ENCODE assay signal across 9 mouse cellular contexts in genomic region chr1:120155325-120155724, GRCm38 (mm10). TPM values are rescaled to one million over a fixed set of nuclear protein-coding genes. Genes with fewer than 3 reads are reported as not detected.
DNase-seq lines count a peak whose midpoint lies in the region; ATAC-seq and TF ChIP-seq lines count a peak whose summit lies in the region.
"Had no signal": no experiment of that assay in that cellular context is flagged by ENCODE, and none has a peak within 500 bp of the region (broad histone marks: within the 10 kb centered on the region; RNA-seq: fewer than 3 reads in every experiment).

No protein-coding gene starts in this region.

- no peaks in the 10 kb centered on the region for H3K36me3 ChIP-seq in forebrain, embryonic 14.5 days (ENCODE audit: control insufficient read depth, insufficient read depth, low read length)
- H3K36me3 ChIP-seq in forebrain, embryonic 12.5 days (replicated peaks) = no peaks in the 10 kb centered on the region
- no peaks in the 10 kb centered on the region for H3K36me3 ChIP-seq in liver, adult 2 months (ENCODE audit: control insufficient read depth, insufficient read depth, low read length)
- no peaks in the 10 kb centered on the region for H3K36me3 ChIP-seq in liver, embryonic 12.5 days
- H3K36me3 ChIP-seq: neural tube, embryonic 13.5 days had no signal

- no peaks in the 10 kb centered on the region for H3K4me1 ChIP-seq in forebrain, embryonic 14.5 days (ENCODE audit: control insufficient read depth, insufficient read depth, low read length)
- H3K4me1 ChIP-seq in forebrain, embryonic 12.5 days = no peaks in the 10 kb centered on the region
- no peaks in the 10 kb centered on the region for H3K4me1 ChIP-seq in liver, adult 2 months (ENCODE audit: control insufficient read depth, insufficient read depth, low read length)
- no peaks in the 10 kb centered on the region for H3K4me1 ChIP-seq in liver, embryonic 12.5 days
- peaks cover 9% of the 10 kb centered on the region for H3K4me1 ChIP-seq in bone marrow macrophage, adult 2 months (ENCODE audit: control insufficient read depth, insufficient read depth, low read length)
- H3K4me1 ChIP-seq: neural tube, embryonic 13.5 days had no signal

- intact Hi-C loops in gastrocnemius, postnatal 36 days (cut with DNase I) = loop anchor here (5.0 kb wide), 1 partner anchor 123 kb away; no protein-coding TSS in a partner anchor

- H3K9me3 ChIP-seq in forebrain, embryonic 14.5 days (replicated peaks; ENCODE audit: control insufficient read depth, low read length) = no peaks in the 10 kb centered on the region
- no peaks in the 10 kb centered on the region for H3K9me3 ChIP-seq in forebrain, embryonic 12.5 days
- no peaks in the 10 kb centered on the region for H3K9me3 ChIP-seq in liver, embryonic 12.5 days (replicated peaks)
- H3K9me3 ChIP-seq: neural tube, embryonic 13.5 days had no signal

- TF ChIP-seq CTCF in liver, adult 2 months (IDR thresholded peaks at IDR 0.05; ENCODE audit: low read depth, low read length) = peak; percentile 77
- TF ChIP-seq CTCF in bone marrow macrophage, adult 2 months (IDR thresholded peaks at IDR 0.05; ENCODE audit: low read depth, low read length) = peak; percentile 65; the same call in 1 of the 2 replicates

- no peak overlapping the region for H3K9ac ChIP-seq in forebrain, embryonic 14.5 days (ENCODE audit: low read length)
- H3K9ac ChIP-seq in forebrain, embryonic 12.5 days = no peak overlapping the region
- no peak overlapping the region for H3K9ac ChIP-seq in liver, adult 2 months (ENCODE audit: low read depth, low read length)
- H3K9ac ChIP-seq in liver, embryonic 12.5 days = no peak overlapping the region
- H3K9ac ChIP-seq: neural tube, embryonic 13.5 days had no signal

- no peaks in the 10 kb centered on the region for H3K27me3 ChIP-seq in forebrain, embryonic 14.5 days (replicated peaks; ENCODE audit: control insufficient read depth, insufficient read depth, low read length)
- no peaks in the 10 kb centered on the region for H3K27me3 ChIP-seq in forebrain, embryonic 12.5 days
- H3K27me3 ChIP-seq in liver, adult 2 months (ENCODE audit: control insufficient read depth, insufficient read depth, low read length) = no peaks in the 10 kb centered on the region
- H3K27me3 ChIP-seq in liver, embryonic 12.5 days (replicated peaks) = no peaks in the 10 kb centered on the region
- H3K27me3 ChIP-seq: neural tube, embryonic 13.5 days had no signal

- H3K4me2 ChIP-seq in forebrain, embryonic 14.5 days (ENCODE audit: low read length) = no peak overlapping the region
- H3K4me2 ChIP-seq in forebrain, embryonic 12.5 days = no peak overlapping the region
- no peak overlapping the region for H3K4me2 ChIP-seq in liver, embryonic 12.5 days
- H3K4me2 ChIP-seq: neural tube, embryonic 13.5 days had no signal

- 15% methylated on average over 1 of the region's 1 CpGs for WGBS in forebrain, embryonic 14.5 days
- whole genome bisulfite sequencing in forebrain, embryonic 12.5 days = 17% methylated on average over 1 of the region's 1 CpGs
- 21% methylated on average over 1 of the region's 1 CpGs for WGBS in liver, adult 2 months
- WGBS in liver, embryonic 12.5 days (ENCODE audit: insufficient replicate concordance) = 19% methylated on average over 1 of the region's 1 CpGs

- H3K27ac ChIP-seq in forebrain, embryonic 14.5 days (ENCODE audit: low read depth, low read length) = no peak overlapping the region
- H3K27ac ChIP-seq in forebrain, embryonic 12.5 days = no peak overlapping the region
- no peak overlapping the region for H3K27ac ChIP-seq in liver, adult 2 months (replicated peaks; ENCODE audit: insufficient read depth, low read depth, low read length)
- no peak overlapping the region for H3K27ac ChIP-seq in liver, embryonic 12.5 days
- no peak overlapping the region for H3K27ac ChIP-seq in bone marrow macrophage, adult 2 months (ENCODE audit: insufficient read depth, low read depth, low read length)
- H3K27ac ChIP-seq: neural tube, embryonic 13.5 days had no signal

- DNase-seq in forebrain, embryonic 14.5 days (ENCODE audit: low spot score) = peak; percentile 64
- DNase-seq in liver, adult 2 months (ENCODE audit: extremely low read depth, low read depth, low spot score) = peak; percentile 32
- no peak for DNase-seq in gastrocnemius, postnatal 36 days

- TF ChIP-seq POLR2A in liver, adult 2 months (IDR thresholded peaks at IDR 0.05; ENCODE audit: extremely low read depth, insufficient read depth, low read length) = no peak
- no peak for TF ChIP-seq POLR2A in bone marrow macrophage, adult 2 months (IDR thresholded peaks at IDR 0.05; ENCODE audit: borderline replicate concordance, low read depth, low read length)

- no peaks in the 10 kb centered on the region for H3K79me2 ChIP-seq in liver, adult 2 months (ENCODE audit: control insufficient read depth, insufficient read depth, low read length)

- ATAC-seq in forebrain, embryonic 14.5 days = no peak
- ATAC-seq in forebrain, embryonic 12.5 days (ENCODE audit: low FRiP score) = no peak
- ATAC-seq in liver, embryonic 12.5 days = no peak
- peak; percentile 77 for ATAC-seq in granulocyte monocyte progenitor cell, adult 5-6 weeks (replicated peaks; ENCODE audit: poor library complexity, severe bottlenecking)
- ATAC-seq in neutrophil, adult 5-6 weeks (ENCODE audit: extremely low read depth, insufficient number of reproducible peaks, low FRiP score, poor library complexity, severe bottlenecking) = peak; percentile 43; the same call in 1 of the 2 replicates

- H3K4me3 ChIP-seq in forebrain, embryonic 14.5 days (ENCODE audit: low read depth, low read length) = no peak overlapping the region
- no peak overlapping the region for H3K4me3 ChIP-seq in forebrain, embryonic 12.5 days (replicated peaks)
- no peak overlapping the region for H3K4me3 ChIP-seq in liver, adult 2 months (ENCODE audit: insufficient read depth, low read depth, low read length)
- no peak overlapping the region for H3K4me3 ChIP-seq in liver, embryonic 12.5 days
- H3K4me3 ChIP-seq in bone marrow macrophage, adult 2 months (ENCODE audit: insufficient read depth, low read length) = no peak overlapping the region
- H3K4me3 ChIP-seq: neural tube, embryonic 13.5 days had no signal

RNA-seq across cellular contexts. Expression of gene 3110009E18Rik, which starts 34.3 kb away (rescaled TPM):
- 25.9 and 27.3 TPM in 2 replicates for polyA plus RNA-seq in forebrain, embryonic 14.5 days (2014; fragmentation: Nextera tagmentation; extraction: Ambion mirVana)
- 23.7 and 30.2 TPM in 2 replicates for polyA plus RNA-seq in forebrain, embryonic 12.5 days (2016; fragmentation: Nextera tagmentation; extraction: Ambion mirVana)
- total RNA-seq in liver, adult 2 months (2014; rRNA removed) = 1.3 and 1.4 TPM in 2 replicates
- polyA plus RNA-seq in liver, adult 2 months (2012; rRNA removed) = 0.61 and 0.65 TPM in 2 replicates
- polyA plus RNA-seq in liver, embryonic 12.5 days (2016; fragmentation: Nextera tagmentation; extraction: Ambion mirVana) = 12.8 and 14.3 TPM in 2 replicates
- 5.3 and 8.7 TPM in 2 replicates for polyA plus RNA-seq in bone marrow macrophage, adult 2 months (2012; ENCODE audit: insufficient read depth, insufficient read length, missing spikeins)
- total RNA-seq in granulocyte monocyte progenitor cell, adult 5-6 weeks (2014; fragmentation: Nextera tagmentation) = 11.4 and 12.2 TPM in 2 replicates
- total RNA-seq in granulocyte monocyte progenitor cell, adult 5-6 weeks (2017) = 2.2 and 4.5 TPM in 2 replicates
- total RNA-seq in neutrophil, adult 5-6 weeks (2017) = 5.1 and 5.5 TPM in 2 replicates
- total RNA-seq in gastrocnemius, postnatal 36 days (2021) = 1 to 10 TPM; 3.2 to 4.8 TPM

RNA-seq across cellular contexts. Expression of gene Dbi, which starts 34.4 kb away (rescaled TPM):
- 1,393 and 1,470 TPM in 2 replicates for polyA plus RNA-seq in forebrain, embryonic 14.5 days (2014; fragmentation: Nextera tagmentation; extraction: Ambion mirVana)
- polyA plus RNA-seq in forebrain, embryonic 12.5 days (2016; fragmentation: Nextera tagmentation; extraction: Ambion mirVana) = 921 and 969 TPM in 2 replicates
- total RNA-seq in liver, adult 2 months (2014; rRNA removed) = 1,543 and 1,850 TPM in 2 replicates
- 1,631 and 1,632 TPM in 2 replicates for polyA plus RNA-seq in liver, adult 2 months (2012; rRNA removed)
- polyA plus RNA-seq in liver, embryonic 12.5 days (2016; fragmentation: Nextera tagmentation; extraction: Ambion mirVana) = 470 and 475 TPM in 2 replicates
- polyA plus RNA-seq in bone marrow macrophage, adult 2 months (2012; ENCODE audit: insufficient read depth, insufficient read length, missing spikeins) = 259 and 267 TPM in 2 replicates
- 410 and 536 TPM in 2 replicates for total RNA-seq in granulocyte monocyte progenitor cell, adult 5-6 weeks (2014; fragmentation: Nextera tagmentation)
- total RNA-seq in granulocyte monocyte progenitor cell, adult 5-6 weeks (2017) = 307 and 413 TPM in 2 replicates
- 29.0 and 52.2 TPM in 2 replicates for total RNA-seq in neutrophil, adult 5-6 weeks (2017)
- total RNA-seq in gastrocnemius, postnatal 36 days (2021) = 100 to 1,000 TPM; 143 to 145 TPM

Comparison
In these comparisons a context has a peak if more than half of its experiments do, and no peak if none do; other contexts are left out.
1. ATAC-seq: peak in granulocyte monocyte progenitor cell, adult 5-6 weeks (single experiment) and neutrophil, adult 5-6 weeks (single experiment); none in forebrain, embryonic 14.5 days (single experiment), forebrain, embryonic 12.5 days (single experiment) and liver, embryonic 12.5 days (single experiment).
2. DNase-seq: peak in forebrain, embryonic 14.5 days (single experiment) and liver, adult 2 months (single experiment); none in gastrocnemius, postnatal 36 days (0 of 2).